Mouse (Mus musculus) G1E (cell line): Measurements from ENCODE around the gene Pde4c.

Source experiments
- CTCF ChIP-seq: IDR thresholded peaks from 2 replicates; pipeline ENCODE4 v1.5.1; 2012; ENCODE audit warnings: low read depth, low read length, inconsistent platforms, mixed read lengths
- GATA1 ChIP-seq: IDR thresholded peaks from 2 replicates; pipeline ENCODE4 v1.6.1; 2012; ENCODE audit warnings: borderline replicate concordance, low read length, inconsistent platforms, mixed read lengths
- TAL1 ChIP-seq: conservative IDR thresholded peaks from 2 replicates; pipeline ENCODE4 v1.6.1; 2012; ENCODE audit warnings: low read depth, low read length, inconsistent platforms, mixed read lengths

GRCm38 (mm10) chr8:70720739-70721138, 2.8 kb upstream of the Pde4c start:
- TF ChIP-seq CTCF (peak; percentile 54), GATA1 (no peak), TAL1 (no peak)
